Comparison of ENCODE assay signal across 7 mouse cellular contexts in the genomic region with DNA sequence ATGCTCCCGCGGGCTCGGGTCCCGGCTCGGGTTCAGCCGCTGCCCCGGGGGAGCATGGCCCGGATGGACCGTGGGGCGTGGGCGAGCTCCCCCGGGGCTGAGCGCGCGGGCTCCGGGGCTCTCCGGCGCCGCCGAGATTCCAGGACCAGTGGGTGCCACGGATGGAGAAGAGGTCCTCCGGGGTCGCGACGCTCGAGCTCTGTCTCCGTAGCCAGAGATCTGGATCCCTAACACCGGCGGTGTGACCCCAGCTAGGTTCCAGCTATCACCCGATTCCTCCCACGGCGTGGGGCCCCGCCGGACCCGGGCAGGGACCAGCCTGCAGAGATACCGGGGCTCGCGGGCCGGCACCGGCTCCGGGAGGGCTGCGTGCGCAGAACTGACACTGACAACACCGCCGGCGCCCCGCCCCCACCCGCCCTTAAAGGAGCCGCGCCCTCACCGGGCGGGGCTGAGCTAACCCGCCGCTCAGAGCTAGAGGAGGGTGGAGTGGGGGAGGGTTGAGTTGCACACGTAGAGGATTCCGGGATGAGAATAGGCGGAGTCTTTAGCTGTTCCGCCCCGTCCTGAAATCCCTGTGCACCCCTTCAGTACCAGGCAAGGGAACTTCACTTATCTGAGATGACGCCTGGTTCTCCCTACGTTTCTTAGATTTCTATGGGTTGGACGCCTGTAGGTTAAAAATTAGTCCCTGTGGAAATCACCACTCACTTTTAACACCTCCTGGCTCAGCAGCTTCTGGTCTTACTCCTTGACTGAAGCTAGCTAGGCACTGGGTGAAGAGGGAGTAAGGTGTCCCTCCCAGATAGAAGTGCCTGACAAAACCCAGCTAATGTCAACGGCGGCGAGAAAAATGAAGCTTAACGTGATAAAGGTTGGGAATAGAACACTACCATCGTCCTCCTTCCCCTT. TPM values are rescaled to one million over a fixed set of nuclear protein-coding genes. Genes with fewer than 3 reads are reported as not detected.
A peak's percentile ranks its signal among the peaks of the same experiment; 100 is the strongest.
DNase-seq lines count a peak whose midpoint lies in the region; ATAC-seq and TF ChIP-seq lines count a peak whose summit lies in the region.

Gene C2cd2l (minus strand): TSS at position 399 of the 912 bp plus-strand sequence.

- peak within 1 kb of the TSS; percentile 86 for H3K4me3 ChIP-seq in embryonic facial prominence, embryonic 10.5 days
- peak within 1 kb of the TSS; percentile 96 for H3K4me3 ChIP-seq in intestine, postnatal 0 days (ENCODE audit: low read depth, low read length)
- peak within 1 kb of the TSS; percentile 95 for H3K4me3 ChIP-seq in midbrain, embryonic 12.5 days

- WGBS in embryonic facial prominence, embryonic 10.5 days, result under 1% methylated on average over 67 of the region's 67 CpGs
- under 1% methylated on average over 67 of the region's 67 CpGs for WGBS in intestine, postnatal 0 days
- WGBS in midbrain, embryonic 12.5 days, result under 1% methylated on average over 66 of the region's 67 CpGs

- TF ChIP-seq CTCF in intestine, postnatal 0 days (IDR thresholded peaks at IDR 0.05; ENCODE audit: low read depth), result no peak

- ATAC-seq in intestine, postnatal 0 days, result peak; percentile 91
- peak; percentile 98 for ATAC-seq in midbrain, embryonic 12.5 days (ENCODE audit: low FRiP score, low read depth)

- H3K4me2 ChIP-seq in intestine, postnatal 0 days (replicated peaks; ENCODE audit: low read depth), result peak within 1 kb of the TSS; percentile 91
- peak within 1 kb of the TSS; percentile 92 for H3K4me2 ChIP-seq in midbrain, embryonic 12.5 days (replicated peaks)

- peaks cover 20% of the 10 kb centered on the region for H3K36me3 ChIP-seq in embryonic facial prominence, embryonic 10.5 days (replicated peaks)
- H3K36me3 ChIP-seq in intestine, postnatal 0 days (ENCODE audit: control insufficient read depth, insufficient read depth), result peaks cover 19% of the 10 kb centered on the region
- peaks cover 17% of the 10 kb centered on the region for H3K36me3 ChIP-seq in midbrain, embryonic 12.5 days

- peak within 1 kb of the TSS; percentile 89 for H3K9ac ChIP-seq in intestine, postnatal 0 days (ENCODE audit: low read depth, low read length)
- H3K9ac ChIP-seq in midbrain, embryonic 12.5 days (replicated peaks), result peak within 1 kb of the TSS; percentile 91

- H3K27me3 ChIP-seq in embryonic facial prominence, embryonic 10.5 days (replicated peaks; ENCODE audit: low read depth, poor library complexity, severe bottlenecking), result peaks cover 10% of the 10 kb centered on the region
- no peaks in the 10 kb centered on the region for H3K27me3 ChIP-seq in intestine, postnatal 0 days (replicated peaks; ENCODE audit: control insufficient read depth, insufficient read depth, low read length)
- H3K27me3 ChIP-seq in midbrain, embryonic 12.5 days, result no peaks in the 10 kb centered on the region; the same call in 1 of the 2 replicates

- DNase-seq in adrenal gland, postnatal 10 days, result peak; percentile 91
- DNase-seq in embryonic facial prominence, embryonic 10.5 days (ENCODE audit: low spot score), result peak; percentile 95
- DNase-seq in gonadal fat pad, adult 2 months (ENCODE audit: low read depth), result peak; percentile 70
- peak; percentile 95 for DNase-seq in left cerebral cortex, postnatal 4 days
- DNase-seq in spleen, adult 12 weeks (ENCODE audit: low spot score), result peak; percentile 80

- peak within 1 kb of the TSS; percentile 77 for H3K27ac ChIP-seq in embryonic facial prominence, embryonic 10.5 days (replicated peaks)
- H3K27ac ChIP-seq in intestine, postnatal 0 days (ENCODE audit: low read depth, low read length), result peak within 1 kb of the TSS; percentile 91
- peak within 1 kb of the TSS; percentile 80 for H3K27ac ChIP-seq in midbrain, embryonic 12.5 days (replicated peaks)

- intact Hi-C loops in left cerebral cortex, postnatal 4 days (cut with DNase I), result no loop called here

- no peaks in the 10 kb centered on the region for H3K9me3 ChIP-seq in embryonic facial prominence, embryonic 10.5 days
- H3K9me3 ChIP-seq in intestine, postnatal 0 days (ENCODE audit: control insufficient read depth), result no peaks in the 10 kb centered on the region
- no peaks in the 10 kb centered on the region for H3K9me3 ChIP-seq in midbrain, embryonic 12.5 days

- H3K4me1 ChIP-seq in embryonic facial prominence, embryonic 10.5 days, result peaks cover 33% of the 10 kb centered on the region
- peaks cover 4% of the 10 kb centered on the region; the same call in 1 of the 2 replicates for H3K4me1 ChIP-seq in intestine, postnatal 0 days (replicated peaks; ENCODE audit: control insufficient read depth, insufficient read depth, low read length)
- peaks cover 34% of the 10 kb centered on the region for H3K4me1 ChIP-seq in midbrain, embryonic 12.5 days

RNA-seq across cellular contexts. Expression of gene C2cd2l, which starts in this region (rescaled TPM):
- total RNA-seq in adrenal gland, postnatal 10 days (2021), result 10 to 100 TPM; 19.3 to 25.1 TPM
- 6.8 and 7.8 TPM in 2 replicates for polyA plus RNA-seq in embryonic facial prominence, embryonic 10.5 days (2016; fragmentation: Nextera tagmentation; extraction: Ambion mirVana)
- polyA plus RNA-seq in gonadal fat pad, adult 2 months (2012; rRNA removed), result 51.5 and 52.0 TPM in 2 replicates
- polyA plus RNA-seq in intestine, postnatal 0 days (2015; fragmentation: Nextera tagmentation; extraction: Ambion mirVana), result 42.4 TPM in 2 replicates
- total RNA-seq in left cerebral cortex, postnatal 4 days (2021), result 10 to 100 TPM; 69.5 to 74.9 TPM
- 19.0 and 19.7 TPM in 2 replicates for polyA plus RNA-seq in midbrain, embryonic 12.5 days (2016; fragmentation: Nextera tagmentation; extraction: Ambion mirVana)

Comparison
In these comparisons a context has a peak if more than half of its experiments do, and no peak if none do; other contexts are left out.
1. Peak in every context shown above with its lines: DNase-seq, ATAC-seq, H3K4me3 ChIP-seq and H3K27ac ChIP-seq.